Mouse (Mus musculus) left cerebral cortex, adult 9 months (tissue): ENCODE data around the gene Mast1.

ENCODE experiments used
- DNase-seq, 2 experiments: peaks; one replicate each; pipeline ENCODE4 v3.0.0; 2022; ENCODE audit warnings: low spot score in 2 of 2

The Mast1 gene

GRCm38 (mm10) chr8:84873016-84873415 lies 64.1 kb downstream of the Mast1 start:
- DNase-seq = no peak

- DNase-seq = no peak
These were observed 64.7 kb downstream of the Mast1 start for GRCm38 (mm10) chr8:84872309-84872965.

GRCm38 (mm10) chr8:84871376-84872308 lies 65.5 kb downstream of the Mast1 start, which contains the start of gene Syce2:
Gene Syce2, plus strand, starts transcription at chr8:84872111.
- DNase-seq = peak in 1 of 2 experiments; percentile 40
